ENCODE assay signal across 9 mouse cellular contexts in the genomic region with DNA sequence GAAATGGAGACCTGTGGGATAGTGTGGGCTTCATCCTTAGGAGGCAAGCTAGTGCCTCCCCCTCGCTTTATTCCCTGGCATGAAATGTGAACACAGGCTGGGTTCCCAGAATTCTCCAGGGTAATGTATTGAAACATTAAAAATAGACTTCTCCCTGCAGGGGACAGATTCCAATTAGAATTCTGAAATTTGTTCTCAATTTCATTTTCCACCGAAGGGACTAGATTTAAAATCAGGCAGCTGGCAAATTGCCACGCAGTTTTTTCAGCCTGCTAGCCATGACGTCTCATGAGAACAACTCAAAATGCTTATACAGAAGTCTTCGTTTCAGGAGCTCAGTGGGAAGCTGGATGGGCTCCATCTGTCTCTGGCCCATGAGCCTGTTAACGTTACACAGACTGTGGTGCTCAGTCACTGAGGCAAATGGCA.
A peak's percentile ranks its signal among the peaks of the same experiment; 100 is the strongest.
DNase-seq lines count a peak whose midpoint lies in the region; ATAC-seq and TF ChIP-seq lines count a peak whose summit lies in the region.
"Had no signal": no experiment of that assay in that cellular context is flagged by ENCODE, and none has a peak within 500 bp of the region (broad histone marks: within the 10 kb centered on the region; RNA-seq: fewer than 3 reads in every experiment).

No protein-coding gene starts in this region.

- TF ChIP-seq CTCF in lung, adult 2 months (IDR thresholded peaks at IDR 0.05; ENCODE audit: insufficient read depth, low read length), result no peak

- no peaks in the 10 kb centered on the region for H3K4me1 ChIP-seq in lung, adult 2 months (ENCODE audit: control insufficient read depth, insufficient read depth, low read length)

- peak; percentile 54 for DNase-seq in lung, postnatal 10 days
- DNase-seq in lung, adult 2 months, result no peak
- DNase-seq in cerebellum, postnatal 14 days, result peak; percentile 83 to 86
- peak; percentile 22 to 69 for DNase-seq in gastrocnemius, postnatal 4 days (ENCODE audit: low spot score in 2 of 2)
- DNase-seq in layer of hippocampus, postnatal 10 days (ENCODE audit: low spot score in 2 of 2), result peak; percentile 70 to 74
- DNase-seq in right cerebral cortex, postnatal 25 days, result peak; percentile 72
- DNase-seq in urinary bladder, postnatal 10 days (ENCODE audit: low spot score), result no peak

- no peak for TF ChIP-seq POLR2A in lung, adult 2 months (IDR thresholded peaks at IDR 0.05; ENCODE audit: borderline replicate concordance, extremely low read depth, low read depth, low read length)

- no peak overlapping the region for H3K4me3 ChIP-seq in lung, adult 2 months (replicated peaks; ENCODE audit: extremely low read depth, low read depth, low read length)
- H3K4me3 ChIP-seq: heart, embryonic 15.5 days had no signal

- no peak for ATAC-seq in CD4-positive, CD25-positive, alpha-beta regulatory T cell, adult 4 months

- 54% methylated on average over 6 of the region's 6 CpGs for WGBS in lung, adult 2 months

Comparison
In these comparisons a context has a peak if more than half of its experiments do, and no peak if none do; other contexts are left out.
1. DNase-seq: peak in lung, postnatal 10 days (single experiment), cerebellum, postnatal 14 days (2 of 2), gastrocnemius, postnatal 4 days (2 of 2), layer of hippocampus, postnatal 10 days (2 of 2) and right cerebral cortex, postnatal 25 days (single experiment); none in lung, adult 2 months (single experiment) and urinary bladder, postnatal 10 days (single experiment).